Mouse (Mus musculus) embryo, embryonic 10 days (tissue): ENCODE data around the gene Mocs2.

Experiments used
- DNase-seq: peaks from one replicate; pipeline ENCODE4 v3.0.0-alpha.2; 2015; ENCODE audit warnings: low spot score

Mocs2 gene

GRCm38 (mm10) chr13:114854023-114854422 is 36.0 kb downstream of the Mocs2 start:
- no peak for DNase-seq

GRCm38 (mm10) chr13:114854428-114854827 is 36.4 kb downstream of the Mocs2 start:
- no peak for DNase-seq

GRCm38 (mm10) chr13:114855573-114856268 is 37.7 kb downstream of the Mocs2 start:
- peak; percentile 52 for DNase-seq

- peak; percentile 21 for DNase-seq
These were observed 38.2 kb downstream of the Mocs2 start for GRCm38 (mm10) chr13:114856269-114856627.

GRCm38 (mm10) chr13:114857525-114857924 is 39.5 kb downstream of the Mocs2 start:
- DNase-seq, result no peak

- no peak for DNase-seq
These were observed 56.7 kb downstream of the Mocs2 start for GRCm38 (mm10) chr13:114874738-114875137.

- no peak for DNase-seq
These were observed 58.0 kb downstream of the Mocs2 start for GRCm38 (mm10) chr13:114876005-114876520.

DNA sequence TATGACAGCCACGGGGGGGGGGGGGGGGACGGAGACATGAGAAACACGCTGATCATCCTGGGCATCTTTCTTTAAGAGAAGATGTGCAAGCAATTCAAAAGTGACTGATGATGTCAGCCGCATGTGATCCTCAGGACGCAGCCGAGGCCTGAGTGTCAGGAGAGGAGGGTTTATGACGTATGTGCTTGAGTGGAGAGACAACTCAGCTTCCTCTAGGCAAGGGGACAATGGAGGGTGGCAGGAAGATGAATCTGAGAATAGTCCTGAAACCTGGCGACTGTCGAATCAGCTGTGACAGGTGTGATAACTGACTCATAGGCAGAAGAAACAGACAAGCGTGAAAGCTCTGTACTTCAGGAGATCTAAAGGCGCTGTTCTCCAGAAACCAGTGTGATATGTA is 60.6 kb downstream of the Mocs2 start:
- no peak for DNase-seq
